16 mouse cellular contexts compared by ENCODE assay signal in the genomic region with DNA sequence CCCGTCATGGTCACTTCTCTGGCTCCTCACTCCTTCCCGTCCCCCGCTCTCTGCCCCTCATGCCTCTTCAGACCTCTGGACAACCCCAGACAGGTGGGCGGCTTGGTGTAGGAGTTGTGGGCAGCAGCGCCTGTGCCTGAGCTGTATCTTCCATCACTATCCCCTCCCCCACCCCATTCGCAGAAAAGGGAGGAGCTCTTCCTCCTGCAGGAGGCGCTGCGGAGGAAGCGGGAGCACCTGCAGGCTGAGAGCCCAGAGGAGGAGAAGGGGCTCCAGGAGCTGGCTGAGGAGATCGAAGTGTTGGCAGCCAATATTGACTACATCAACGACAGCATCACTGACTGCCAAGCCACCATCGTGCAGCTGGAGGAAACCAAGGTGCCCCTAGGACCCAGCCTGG. TPM values are rescaled to one million over a fixed set of nuclear protein-coding genes. Genes with fewer than 3 reads are reported as not detected.
DNase-seq lines count a peak whose midpoint lies in the region; ATAC-seq and TF ChIP-seq lines count a peak whose summit lies in the region.
"Had no signal": no experiment of that assay in that cellular context is flagged by ENCODE, and none has a peak within 500 bp of the region (broad histone marks: within the 10 kb centered on the region; RNA-seq: fewer than 3 reads in every experiment).

No protein-coding gene starts in this region.

- TF ChIP-seq EP300 in stomach, postnatal 0 days (optimal IDR thresholded peaks at IDR 0.05) = no peak

- no peak for DNase-seq in midbrain, postnatal 0 days (ENCODE audit: low spot score)
- DNase-seq in stomach, postnatal 0 days (ENCODE audit: low spot score) = no peak
- DNase-seq: cerebellum, adult 8-10 months; kidney, adult 18-20 months; kidney, postnatal 36 days; thymus, postnatal 25 days had no signal

- H3K4me1 ChIP-seq in forebrain, embryonic 13.5 days = no peaks in the 10 kb centered on the region
- no peaks in the 10 kb centered on the region for H3K4me1 ChIP-seq in forebrain, embryonic 16.5 days (replicated peaks; ENCODE audit: control insufficient read depth, insufficient read depth, low read length)
- H3K4me1 ChIP-seq in intestine, postnatal 0 days (replicated peaks; ENCODE audit: control insufficient read depth, insufficient read depth, low read length) = 0 out of 2 replicates have a peak, but pooled peaks cover 3% of the 10 kb centered on the region
- no peaks in the 10 kb centered on the region for H3K4me1 ChIP-seq in intestine, embryonic 16.5 days (ENCODE audit: control insufficient read depth, insufficient read depth, low read length)
- H3K4me1 ChIP-seq in midbrain, postnatal 0 days (ENCODE audit: insufficient read depth, low read length) = no peaks in the 10 kb centered on the region
- H3K4me1 ChIP-seq in midbrain, embryonic 16.5 days (ENCODE audit: control insufficient read depth, insufficient read depth, low read length) = no peaks in the 10 kb centered on the region
- no peaks in the 10 kb centered on the region for H3K4me1 ChIP-seq in stomach, postnatal 0 days (replicated peaks; ENCODE audit: control insufficient read depth, insufficient read depth)
- H3K4me1 ChIP-seq: hindbrain, embryonic 12.5 days had no signal

- peaks cover 98% of the 10 kb centered on the region for H3K36me3 ChIP-seq in forebrain, embryonic 13.5 days (ENCODE audit: poor library complexity, severe bottlenecking)
- peaks cover 44% of the 10 kb centered on the region for H3K36me3 ChIP-seq in forebrain, embryonic 16.5 days (ENCODE audit: control insufficient read depth, insufficient read depth)
- peaks cover 91% of the 10 kb centered on the region for H3K36me3 ChIP-seq in intestine, postnatal 0 days (ENCODE audit: control insufficient read depth, insufficient read depth)
- H3K36me3 ChIP-seq in intestine, embryonic 16.5 days (ENCODE audit: control insufficient read depth, insufficient read depth, low read length) = peaks cover 9% of the 10 kb centered on the region
- peaks cover 92% of the 10 kb centered on the region for H3K36me3 ChIP-seq in midbrain, postnatal 0 days (ENCODE audit: insufficient read depth, low read length)
- H3K36me3 ChIP-seq in midbrain, embryonic 16.5 days (ENCODE audit: control insufficient read depth, insufficient read depth, low read length) = peaks cover 74% of the 10 kb centered on the region
- no peaks in the 10 kb centered on the region for H3K36me3 ChIP-seq in stomach, postnatal 0 days (ENCODE audit: control insufficient read depth, insufficient read depth, low read length)

- H3K4me3 ChIP-seq in forebrain, embryonic 13.5 days = no peak overlapping the region
- no peak overlapping the region for H3K4me3 ChIP-seq in forebrain, embryonic 16.5 days (replicated peaks; ENCODE audit: low read length)
- H3K4me3 ChIP-seq in intestine, postnatal 0 days (ENCODE audit: low read depth, low read length) = no peak overlapping the region
- H3K4me3 ChIP-seq in intestine, embryonic 16.5 days (ENCODE audit: low read length) = no peak overlapping the region
- no peak overlapping the region for H3K4me3 ChIP-seq in midbrain, postnatal 0 days (ENCODE audit: low read depth, low read length)
- no peak overlapping the region for H3K4me3 ChIP-seq in midbrain, embryonic 16.5 days (ENCODE audit: low read depth, low read length)
- H3K4me3 ChIP-seq in stomach, postnatal 0 days (ENCODE audit: low read depth, low read length) = no peak overlapping the region
- H3K4me3 ChIP-seq: hindbrain, embryonic 12.5 days had no signal

- no peak overlapping the region for H3K27ac ChIP-seq in forebrain, embryonic 13.5 days
- H3K27ac ChIP-seq in forebrain, embryonic 16.5 days (ENCODE audit: low read length) = no peak overlapping the region
- H3K27ac ChIP-seq in intestine, postnatal 0 days (ENCODE audit: low read depth, low read length) = no peak overlapping the region
- H3K27ac ChIP-seq in intestine, embryonic 16.5 days (ENCODE audit: low read length) = no peak overlapping the region
- no peak overlapping the region for H3K27ac ChIP-seq in midbrain, postnatal 0 days (ENCODE audit: low read depth, low read length)
- no peak overlapping the region for H3K27ac ChIP-seq in midbrain, embryonic 16.5 days (ENCODE audit: low read length)
- H3K27ac ChIP-seq in stomach, postnatal 0 days (replicated peaks) = no peak overlapping the region
- H3K27ac ChIP-seq: hindbrain, embryonic 12.5 days had no signal

- no peaks in the 10 kb centered on the region for H3K9me3 ChIP-seq in forebrain, embryonic 13.5 days (replicated peaks)
- H3K9me3 ChIP-seq in forebrain, embryonic 16.5 days (ENCODE audit: control insufficient read depth, low read length) = no peaks in the 10 kb centered on the region
- no peaks in the 10 kb centered on the region for H3K9me3 ChIP-seq in intestine, postnatal 0 days (ENCODE audit: control insufficient read depth)
- no peaks in the 10 kb centered on the region for H3K9me3 ChIP-seq in intestine, embryonic 16.5 days (ENCODE audit: control insufficient read depth, low read length)
- no peaks in the 10 kb centered on the region for H3K9me3 ChIP-seq in midbrain, postnatal 0 days (ENCODE audit: low read length)
- H3K9me3 ChIP-seq in midbrain, embryonic 16.5 days (replicated peaks; ENCODE audit: control insufficient read depth, low read length, poor library complexity, severe bottlenecking) = no peaks in the 10 kb centered on the region
- H3K9me3 ChIP-seq in stomach, postnatal 0 days (ENCODE audit: control insufficient read depth, low read length) = no peaks in the 10 kb centered on the region
- H3K9me3 ChIP-seq: hindbrain, embryonic 12.5 days had no signal

- no peak overlapping the region for H3K9ac ChIP-seq in forebrain, embryonic 13.5 days
- no peak overlapping the region for H3K9ac ChIP-seq in forebrain, embryonic 16.5 days (replicated peaks; ENCODE audit: low read depth, low read length)
- no peak overlapping the region for H3K9ac ChIP-seq in intestine, postnatal 0 days (ENCODE audit: low read depth, low read length)
- H3K9ac ChIP-seq in intestine, embryonic 16.5 days (ENCODE audit: low read depth, low read length) = no peak overlapping the region
- no peak overlapping the region for H3K9ac ChIP-seq in midbrain, postnatal 0 days (replicated peaks; ENCODE audit: low read length, poor library complexity, severe bottlenecking)
- no peak overlapping the region for H3K9ac ChIP-seq in midbrain, embryonic 16.5 days (ENCODE audit: low read depth, low read length)
- H3K9ac ChIP-seq in stomach, postnatal 0 days (ENCODE audit: low read length) = no peak overlapping the region
- H3K9ac ChIP-seq: hindbrain, embryonic 12.5 days had no signal

- WGBS in forebrain, embryonic 13.5 days = 42% methylated on average over 12 of the region's 12 CpGs
- 40% methylated on average over 12 of the region's 12 CpGs for WGBS in forebrain, embryonic 16.5 days
- 63% methylated on average over 12 of the region's 12 CpGs for WGBS in intestine, postnatal 0 days
- WGBS in intestine, embryonic 16.5 days = 58% methylated on average over 10 of the region's 12 CpGs
- 49% methylated on average over 12 of the region's 12 CpGs for WGBS in midbrain, postnatal 0 days
- WGBS in midbrain, embryonic 16.5 days = 51% methylated on average over 11 of the region's 12 CpGs
- WGBS in stomach, postnatal 0 days = 55% methylated on average over 11 of the region's 12 CpGs

- 0 out of 2 replicates have a peak, but pooled peaks have one; percentile 11 for ATAC-seq in forebrain, embryonic 13.5 days
- ATAC-seq in forebrain, embryonic 16.5 days = no peak
- no peak for ATAC-seq in intestine, postnatal 0 days
- no peak for ATAC-seq in intestine, embryonic 16.5 days
- ATAC-seq in midbrain, postnatal 0 days (ENCODE audit: low FRiP score) = no peak
- no peak for ATAC-seq in midbrain, embryonic 16.5 days
- ATAC-seq in stomach, postnatal 0 days (ENCODE audit: low FRiP score, low TSS enrichment) = no peak
- no peak for ATAC-seq in activated CD4-positive, CD25-positive, alpha-beta regulatory T cell, adult 4 months

- peak; percentile 53 for TF ChIP-seq CTCF in intestine, postnatal 0 days (IDR thresholded peaks at IDR 0.05; ENCODE audit: low read depth)
- peak; percentile 59 for TF ChIP-seq CTCF in midbrain, postnatal 0 days (IDR thresholded peaks at IDR 0.05)
- TF ChIP-seq CTCF in stomach, postnatal 0 days (IDR thresholded peaks at IDR 0.05; ENCODE audit: low read depth) = peak; percentile 55

- no peaks in the 10 kb centered on the region for H3K27me3 ChIP-seq in forebrain, embryonic 13.5 days
- no peaks in the 10 kb centered on the region for H3K27me3 ChIP-seq in forebrain, embryonic 16.5 days (replicated peaks; ENCODE audit: control insufficient read depth, insufficient read depth, low read length)
- no peaks in the 10 kb centered on the region for H3K27me3 ChIP-seq in intestine, postnatal 0 days (replicated peaks; ENCODE audit: control insufficient read depth, insufficient read depth, low read length)
- no peaks in the 10 kb centered on the region for H3K27me3 ChIP-seq in intestine, embryonic 16.5 days (replicated peaks; ENCODE audit: control insufficient read depth, insufficient read depth, low read length)
- no peaks in the 10 kb centered on the region for H3K27me3 ChIP-seq in midbrain, postnatal 0 days (ENCODE audit: insufficient read depth, low read length)
- no peaks in the 10 kb centered on the region for H3K27me3 ChIP-seq in midbrain, embryonic 16.5 days (ENCODE audit: control insufficient read depth, insufficient read depth, low read depth, low read length)
- H3K27me3 ChIP-seq in stomach, postnatal 0 days (ENCODE audit: control insufficient read depth, insufficient read depth, low read length) = no peaks in the 10 kb centered on the region
- H3K27me3 ChIP-seq: hindbrain, embryonic 12.5 days had no signal

- H3K4me2 ChIP-seq in forebrain, embryonic 13.5 days = no peak overlapping the region
- no peak overlapping the region for H3K4me2 ChIP-seq in forebrain, embryonic 16.5 days (ENCODE audit: low read length)
- no peak overlapping the region for H3K4me2 ChIP-seq in intestine, postnatal 0 days (replicated peaks; ENCODE audit: low read depth)
- H3K4me2 ChIP-seq in intestine, embryonic 16.5 days (ENCODE audit: low read depth, low read length) = no peak overlapping the region
- no peak overlapping the region for H3K4me2 ChIP-seq in midbrain, postnatal 0 days (ENCODE audit: low read depth, low read length, poor library complexity, severe bottlenecking)
- no peak overlapping the region for H3K4me2 ChIP-seq in midbrain, embryonic 16.5 days (ENCODE audit: low read length)
- H3K4me2 ChIP-seq in stomach, postnatal 0 days (replicated peaks; ENCODE audit: low read depth) = no peak overlapping the region
- H3K4me2 ChIP-seq: hindbrain, embryonic 12.5 days; midbrain, embryonic 11.5 days had no signal

RNA-seq across cellular contexts. Expression of a gene that starts 28.6 kb away (rescaled TPM):
- 43.4 and 45.5 TPM in 2 replicates for polyA plus RNA-seq in forebrain, embryonic 13.5 days (2015; fragmentation: Nextera tagmentation; extraction: Ambion mirVana)
- 78.3 and 80.5 TPM in 2 replicates for polyA plus RNA-seq in forebrain, embryonic 16.5 days (2015; fragmentation: Nextera tagmentation; extraction: Ambion mirVana)
- polyA plus RNA-seq in intestine, postnatal 0 days (2015; fragmentation: Nextera tagmentation; extraction: Ambion mirVana) = 5.5 and 6.4 TPM in 2 replicates
- 4.3 and 4.8 TPM in 2 replicates for polyA plus RNA-seq in intestine, embryonic 16.5 days (2015; fragmentation: Nextera tagmentation; extraction: Ambion mirVana)
- total RNA-seq in midbrain, postnatal 0 days (2014; rRNA removed) = 156 and 160 TPM in 2 replicates
- polyA plus RNA-seq in midbrain, postnatal 0 days (2015; fragmentation: Nextera tagmentation; extraction: Ambion mirVana) = 28.1 and 32.1 TPM in 2 replicates
- polyA plus RNA-seq in midbrain, embryonic 16.5 days (2015; fragmentation: Nextera tagmentation; extraction: Ambion mirVana) = 47.9 and 55.7 TPM in 2 replicates
- 0.29 and 0.36 TPM in 2 replicates for polyA plus RNA-seq in stomach, postnatal 0 days (2015; fragmentation: Nextera tagmentation; extraction: Ambion mirVana)
- polyA plus RNA-seq in activated CD4-positive, CD25-positive, alpha-beta regulatory T cell, adult 4 months (2017; shearing (Covaris generic)) = 10 to 100 TPM; 26.6 to 31.2 TPM

RNA-seq across cellular contexts. Expression of a gene that starts 52.8 kb away (rescaled TPM):
- 0.20 TPM in 1 of 2 replicates, not detected in the other for polyA plus RNA-seq in forebrain, embryonic 13.5 days (2015; fragmentation: Nextera tagmentation; extraction: Ambion mirVana)
- polyA plus RNA-seq in forebrain, embryonic 16.5 days (2015; fragmentation: Nextera tagmentation; extraction: Ambion mirVana) = 0.16 TPM in 1 of 2 replicates, not detected in the other
- 0.04 and 0.25 TPM in 2 replicates for polyA plus RNA-seq in intestine, postnatal 0 days (2015; fragmentation: Nextera tagmentation; extraction: Ambion mirVana)
- polyA plus RNA-seq in intestine, embryonic 16.5 days (2015; fragmentation: Nextera tagmentation; extraction: Ambion mirVana) = 0.28 and 0.56 TPM in 2 replicates
- 0.27 TPM in 1 of 2 replicates, not detected in the other for total RNA-seq in midbrain, postnatal 0 days (2014; rRNA removed)
- not detected in 2 replicates for polyA plus RNA-seq in midbrain, postnatal 0 days (2015; fragmentation: Nextera tagmentation; extraction: Ambion mirVana)
- not detected in 2 replicates for polyA plus RNA-seq in midbrain, embryonic 16.5 days (2015; fragmentation: Nextera tagmentation; extraction: Ambion mirVana)
- polyA plus RNA-seq in stomach, postnatal 0 days (2015; fragmentation: Nextera tagmentation; extraction: Ambion mirVana) = 0.34 and 0.78 TPM in 2 replicates
- not detected for polyA plus RNA-seq in activated CD4-positive, CD25-positive, alpha-beta regulatory T cell, adult 4 months (2017; shearing (Covaris generic))
- total RNA-seq: gastrocnemius, postnatal 4 days had no signal
- polyA plus RNA-seq: lung, embryonic 16.5 days had no signal
